Mouse (Mus musculus) activated CD4-positive, CD25-positive, alpha-beta regulatory T cell, adult 4 months (primary cell): ENCODE results near the gene Zfp84. TPM values are rescaled to one million over a fixed set of nuclear protein-coding genes. Genes with fewer than 3 reads are reported as not detected.

ENCODE experiments used
- ATAC-seq: one replicate; pipeline ENCODE4 v1.8.0; 2017
- polyA plus RNA-seq, 2 experiments: library from polyadenylated mRNA; unstranded; fragments of 100-300 nt; shearing (Covaris generic); gene quantifications; one replicate each; pipeline ENCODE4 v1.2.1; 2017

Gene Zfp84
- polyA plus RNA-seq, 2 experiments from 2014 or later = 10.1 to 16.9 TPM

DNA sequence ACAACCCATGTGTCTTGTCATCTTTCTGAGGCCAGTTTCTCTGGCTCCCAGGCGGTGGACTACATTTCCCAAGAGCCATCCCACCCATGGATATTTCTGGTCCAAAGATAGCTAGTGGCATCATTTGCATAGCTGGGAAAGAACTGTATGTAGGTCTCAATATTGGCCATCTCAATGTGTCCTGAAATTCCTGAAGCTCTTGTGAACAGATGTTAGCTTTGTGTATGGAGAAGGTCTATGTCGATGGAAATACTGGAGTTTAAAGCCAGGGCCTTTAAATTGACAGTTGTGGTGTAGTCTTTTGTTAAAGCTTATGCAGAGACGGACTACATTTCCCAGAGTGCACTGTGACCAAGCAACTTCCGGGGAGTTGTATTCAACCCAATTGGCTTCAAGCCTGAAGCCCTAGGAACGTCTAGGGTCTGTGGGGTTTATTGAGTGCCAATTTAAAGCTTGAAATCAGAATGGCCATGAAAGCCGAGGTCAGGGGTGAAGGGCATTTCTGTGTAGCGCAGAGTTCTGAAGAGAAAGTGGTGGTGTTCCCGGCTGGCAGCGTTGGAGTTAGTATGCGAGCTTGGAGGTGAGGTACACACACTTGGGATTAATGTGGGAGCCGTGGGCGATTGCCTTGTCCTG is 50.4 kb downstream of the Zfp84 start:
- ATAC-seq = peak; percentile 67

DNA sequence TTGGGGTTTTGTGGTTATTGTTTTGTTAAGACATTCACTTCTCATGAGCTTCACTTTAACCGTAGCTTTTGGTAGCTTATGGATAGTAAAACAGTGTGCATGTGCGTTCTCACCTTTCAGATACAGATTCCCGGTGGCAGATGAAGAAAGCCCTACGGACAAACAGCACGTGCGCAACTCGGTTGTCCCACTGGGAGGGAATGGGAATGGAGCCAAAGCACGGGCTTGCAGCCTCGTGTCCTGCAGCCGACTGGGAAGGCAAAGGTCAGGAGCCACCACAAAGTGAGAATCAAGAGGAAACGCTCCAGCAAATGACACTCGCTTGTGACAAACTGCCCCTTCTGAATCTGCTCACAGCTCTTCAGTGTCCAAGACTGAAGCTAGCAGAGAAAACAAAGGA is 59.6 kb downstream of the Zfp84 start:
- no peak for ATAC-seq

Other genes with a start within 250 kb of the Zfp84 start
- gene Sipa1l3, start 249.9 kb upstream of the Zfp84 start, polyA plus RNA-seq = 1 to 10 TPM; 2.4 to 5.0 TPM
- gene Catsperg2, start 41.5 kb upstream of the Zfp84 start, polyA plus RNA-seq = not detected
- under 1 TPM; 0.15 to 0.45 TPM for gene Zfp30, start 15.4 kb downstream of the Zfp84 start, polyA plus RNA-seq
- gene Zfp790, start 47.6 kb downstream of the Zfp84 start, polyA plus RNA-seq = 10 to 100 TPM; 12.7 to 17.4 TPM
- 1 to 10 TPM; 5.3 to 7.4 TPM for gene Zfp940, start 85.1 kb downstream of the Zfp84 start, polyA plus RNA-seq
- 1 to 10 TPM; 4.6 to 5.2 TPM for gene Zfp420, start 91.4 kb downstream of the Zfp84 start, polyA plus RNA-seq
- gene Zfp27, start 138.0 kb downstream of the Zfp84 start, polyA plus RNA-seq = 1 to 10 TPM; 6.5 to 6.6 TPM
- 1 to 10 TPM in 1 of 2 experiments, under 1 TPM in 1; 0.64 to 1.2 TPM for gene Zfp383, start 139.7 kb downstream of the Zfp84 start, polyA plus RNA-seq
- 1 to 10 TPM; 4.0 to 4.5 TPM for gene Zfp74, start 185.5 kb downstream of the Zfp84 start, polyA plus RNA-seq
- 1 to 10 TPM; 1.0 to 1.5 TPM for gene Zfp568, start 215.4 kb downstream of the Zfp84 start, polyA plus RNA-seq